Mouse (Mus musculus) fibroblast of lung, adult 2 months (primary cell): ENCODE data around the gene Pld6.

Experiments
- DNase-seq: peaks from one replicate; pipeline ENCODE4 v3.0.0-alpha.2; 2011; ENCODE audit warnings: low read depth

Pld6 gene

GRCm38 (mm10) chr11:59786444-59787198, 824 bp downstream of the Pld6 start:
- DNase-seq, result no peak

DNA sequence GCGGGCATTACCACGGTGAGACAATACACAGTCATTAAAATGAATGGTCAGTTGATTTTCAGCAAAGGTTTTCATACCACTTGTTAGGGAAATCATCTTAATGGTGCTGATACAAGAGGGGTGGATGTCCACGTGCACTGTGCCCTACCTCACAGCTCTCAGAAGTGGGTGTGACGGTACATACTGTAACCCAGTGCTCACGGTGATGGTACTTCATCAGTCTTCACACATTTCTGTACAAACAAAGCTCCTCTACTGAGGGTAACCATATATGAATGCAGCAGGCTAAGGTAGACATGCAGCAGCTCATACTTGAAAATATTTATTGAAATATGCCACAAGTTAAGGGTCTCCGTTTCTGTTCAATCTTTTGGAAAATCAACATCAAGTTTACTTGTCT, 3.9 kb downstream of the Pld6 start:
- DNase-seq, result no peak

GRCm38 (mm10) chr11:59782091-59782590, 5.3 kb downstream of the Pld6 start:
- DNase-seq, result no peak

- no peak for DNase-seq
Measured at GRCm38 (mm10) chr11:59780241-59780640, 7.2 kb downstream of the Pld6 start.

DNA sequence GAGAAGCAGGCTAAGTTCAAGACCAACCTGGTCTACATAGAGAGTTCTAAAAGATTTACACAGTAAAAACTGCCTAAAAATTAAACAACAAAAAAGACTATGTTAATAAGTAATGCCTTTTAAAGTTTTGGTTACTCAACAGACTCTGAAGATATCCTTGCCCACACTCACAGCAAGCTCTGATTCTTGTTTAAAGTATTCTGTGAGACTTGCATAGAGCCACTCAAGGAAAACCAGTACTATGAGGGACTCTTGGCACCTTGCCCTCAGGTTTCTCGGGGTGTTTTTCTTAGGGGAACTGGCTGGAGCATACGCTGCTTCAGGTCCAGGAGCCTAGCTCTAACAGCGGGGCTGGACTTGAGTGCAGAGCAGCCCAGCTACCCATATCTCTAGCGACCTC, 8.0 kb downstream of the Pld6 start:
- no peak for DNase-seq

- no peak for DNase-seq
Measured at GRCm38 (mm10) chr11:59778874-59779223, 8.6 kb downstream of the Pld6 start.

DNA sequence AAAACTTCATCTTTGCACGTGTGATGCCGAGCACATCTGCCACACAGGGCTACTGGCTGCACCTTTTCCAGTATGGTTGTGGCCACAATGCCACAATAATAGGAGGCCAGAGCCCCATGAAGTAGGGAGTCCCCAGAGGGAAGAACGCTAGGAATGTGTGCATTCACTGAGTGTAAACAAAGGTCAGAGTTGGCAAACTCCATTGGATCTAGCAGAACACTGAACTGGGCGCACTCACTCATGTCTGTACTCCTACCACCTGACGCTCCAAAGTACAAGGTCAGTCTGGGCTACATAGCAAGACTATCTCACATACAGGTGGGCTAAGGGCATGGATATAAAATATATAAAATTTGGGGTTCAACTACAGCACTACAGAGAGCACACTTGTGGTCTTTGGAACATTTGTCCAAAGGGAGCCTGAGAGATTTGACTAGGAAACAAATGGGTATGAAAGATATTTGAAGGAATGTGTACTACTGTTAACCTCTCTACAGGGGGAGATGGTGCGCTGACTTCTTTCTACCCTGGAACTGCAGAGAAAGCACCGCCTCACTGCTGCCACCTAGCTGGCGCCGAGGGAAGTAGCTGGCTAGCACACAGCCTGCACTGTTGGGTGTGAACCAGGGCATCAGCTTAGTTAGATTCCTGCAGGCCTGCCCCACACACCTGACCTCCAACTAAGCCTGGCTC, 9.1 kb downstream of the Pld6 start:
- peak; percentile 56 for DNase-seq

DNA sequence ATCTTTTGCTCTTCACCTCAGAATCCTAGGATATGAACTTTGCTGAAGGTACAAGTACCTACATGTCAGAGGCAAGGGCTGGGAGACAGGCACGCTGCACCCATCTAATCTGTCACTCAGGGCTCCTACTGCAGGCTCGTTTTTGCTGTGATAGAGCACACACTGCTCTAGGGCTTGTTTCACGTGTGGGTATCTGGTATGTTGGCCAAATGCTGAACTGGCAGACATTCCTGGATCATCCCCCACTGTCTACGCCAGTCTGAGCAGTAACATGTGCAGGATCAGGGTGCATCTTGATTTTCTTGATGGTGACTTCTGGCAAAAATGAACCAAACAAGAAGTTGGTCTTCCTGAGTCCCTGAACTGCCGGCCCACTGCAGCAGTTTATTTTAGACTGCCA, 10.2 kb downstream of the Pld6 start:
- DNase-seq, result no peak

GRCm38 (mm10) chr11:59775435-59776148, 11.9 kb downstream of the Pld6 start:
- no peak for DNase-seq

DNA sequence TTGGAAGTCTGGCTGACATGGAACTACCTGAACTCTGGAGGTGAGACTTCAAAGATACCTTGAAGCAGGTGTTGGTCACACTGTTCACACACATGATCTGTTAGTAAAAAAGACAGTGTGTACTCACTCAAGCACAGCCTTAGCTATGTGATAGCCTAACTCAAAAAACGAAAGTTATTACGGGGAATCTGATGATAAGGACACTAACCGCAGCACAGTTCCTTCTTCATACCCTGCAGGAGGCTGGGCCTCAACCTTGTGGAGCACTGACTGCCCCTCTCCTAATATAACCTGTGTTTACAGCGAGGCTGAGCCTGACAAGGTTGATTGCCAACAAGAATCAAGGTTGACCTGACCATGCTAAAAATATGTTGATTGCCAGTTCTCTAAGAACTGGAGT, 12.9 kb downstream of the Pld6 start:
- DNase-seq, result no peak

- no peak for DNase-seq
Measured at GRCm38 (mm10) chr11:59772902-59773301, 14.5 kb downstream of the Pld6 start.

DNA sequence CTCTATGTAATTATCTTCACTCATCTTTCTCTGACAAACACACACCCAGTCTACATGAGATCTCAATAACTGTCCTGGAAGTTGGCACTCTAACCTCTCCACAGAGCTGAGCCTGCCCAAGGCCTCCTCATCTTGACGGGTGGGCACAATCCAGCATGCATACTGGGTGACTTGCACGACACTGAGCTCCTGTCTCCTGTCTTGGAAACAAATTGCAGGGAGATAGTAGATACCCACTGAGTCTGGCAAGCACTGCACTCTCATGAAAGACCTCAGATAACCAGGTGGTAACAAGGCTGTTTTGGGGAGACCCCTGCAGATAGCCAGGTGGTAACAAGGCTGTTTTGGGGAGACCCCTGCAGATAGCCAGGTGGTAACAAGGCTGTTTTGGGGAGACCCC, 15.2 kb downstream of the Pld6 start:
- DNase-seq, result no peak

DNA sequence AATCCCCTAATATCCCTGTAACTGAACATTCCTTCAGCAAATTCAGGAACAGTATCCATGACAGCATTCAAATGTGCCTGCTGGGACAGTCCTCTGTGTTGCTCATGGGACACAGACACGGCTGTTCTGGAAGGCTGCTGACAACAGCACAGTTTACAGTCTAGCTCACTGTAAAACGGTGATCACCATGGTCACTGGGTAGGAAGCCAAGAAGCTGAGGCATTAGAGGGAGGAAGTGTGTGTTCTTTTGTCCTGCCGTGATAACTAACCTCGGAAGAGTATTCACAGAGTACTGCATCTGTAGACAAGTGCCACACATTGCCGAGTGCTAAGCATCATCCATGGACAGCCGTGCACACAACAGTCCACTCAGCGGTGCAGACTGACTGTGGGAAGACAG, 16.7 kb downstream of the Pld6 start:
- no peak for DNase-seq

- DNase-seq, result no peak
Measured at GRCm38 (mm10) chr11:59769738-59770137, 17.7 kb downstream of the Pld6 start.

DNA sequence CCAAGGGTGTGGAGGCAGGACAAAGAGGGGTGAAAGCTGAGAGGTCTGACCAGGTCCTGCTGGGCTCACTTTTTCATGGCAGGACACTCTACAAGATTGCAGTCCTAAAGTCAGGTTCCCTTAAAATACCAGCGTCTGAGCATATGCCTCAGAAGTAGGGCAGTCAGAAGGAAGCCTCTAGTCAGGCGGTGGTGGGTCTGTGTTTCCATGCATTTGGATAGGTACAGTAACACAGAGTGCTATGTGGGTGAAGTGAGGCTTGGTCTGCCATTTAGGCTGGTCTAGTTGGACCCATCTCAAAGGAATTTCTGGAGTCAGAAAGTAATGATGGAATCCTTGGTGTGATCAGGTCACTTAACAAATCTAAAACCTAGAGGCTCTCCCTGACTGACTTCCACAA, 18.1 kb downstream of the Pld6 start:
- no peak for DNase-seq

DNA sequence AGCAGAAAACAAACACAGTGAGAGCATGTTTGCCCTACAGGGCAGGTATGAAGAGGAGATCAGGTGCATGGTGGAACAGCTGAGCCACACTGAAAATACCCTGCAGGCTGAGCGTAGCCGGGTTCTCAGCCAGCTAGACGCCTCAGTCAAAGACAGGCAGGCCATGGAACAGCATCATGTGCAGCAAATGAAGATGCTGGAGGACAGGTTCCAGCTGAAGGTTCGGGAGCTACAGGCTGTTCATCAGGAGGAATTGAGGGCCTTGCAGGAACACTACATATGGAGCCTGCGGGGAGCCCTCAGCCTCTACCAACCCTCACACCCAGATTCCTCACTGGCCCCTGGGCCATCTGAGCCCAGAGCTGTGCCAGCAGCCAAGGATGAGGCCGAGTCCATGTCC, 26.6 kb downstream of the Pld6 start:
- no peak for DNase-seq

GRCm38 (mm10) chr11:59759626-59760025, 27.8 kb downstream of the Pld6 start:
- no peak for DNase-seq

- peak; percentile 84 for DNase-seq
Measured at GRCm38 (mm10) chr11:59759178-59759577, 28.3 kb downstream of the Pld6 start.

- peak; percentile 40 for DNase-seq
Measured at GRCm38 (mm10) chr11:59758191-59758985, 29.1 kb downstream of the Pld6 start.

- DNase-seq, result no peak
Measured at GRCm38 (mm10) chr11:59756351-59756750, 31.1 kb downstream of the Pld6 start.

- no peak for DNase-seq
Measured at GRCm38 (mm10) chr11:59754504-59754903, 32.9 kb downstream of the Pld6 start.

GRCm38 (mm10) chr11:59749050-59749449, 38.4 kb downstream of the Pld6 start:
- no peak for DNase-seq
